Mouse (Mus musculus) thymus, adult 2 months (tissue): ENCODE measurements around the gene Tmtc1. TPM values are rescaled to one million over a fixed set of nuclear protein-coding genes. Genes with fewer than 3 reads are reported as not detected.

Experiments used
- DNase-seq: peaks from one replicate; pipeline ENCODE4 v3.0.0; 2021
- H3K27ac ChIP-seq: fragments of 200-500 bp; 2 replicates; pipeline ENCODE4 v1.5.1; 2012; ENCODE audit warnings: low read length, control low read depth; ENCODE audit not compliant: control insufficient read depth, insufficient read depth
- H3K27me3 ChIP-seq: fragments of 200-500 bp; 2 replicates; pipeline ENCODE4 v1.6.1; 2012; ENCODE audit warnings: mild to moderate bottlenecking, low read length, moderate library complexity, mixed read lengths; ENCODE audit not compliant: control insufficient read depth, insufficient read depth
- H3K36me3 ChIP-seq: fragments of 200-500 bp; 2 replicates; pipeline ENCODE4 v1.6.1; 2012; ENCODE audit warnings: mild to moderate bottlenecking, low read length, moderate library complexity; ENCODE audit not compliant: control insufficient read depth, insufficient read depth
- H3K4me1 ChIP-seq: fragments of 200-500 bp; replicated peaks from 2 replicates; pipeline ENCODE4 v1.6.1; 2012; ENCODE audit warnings: low read length; ENCODE audit not compliant: control insufficient read depth, insufficient read depth
- H3K4me3 ChIP-seq: fragments of 200-500 bp; 2 replicates; pipeline ENCODE4 v1.5.1; 2012; ENCODE audit warnings: mild to moderate bottlenecking, low read length, control low read depth, moderate library complexity; ENCODE audit not compliant: control insufficient read depth, insufficient read depth
- CTCF ChIP-seq: fragments of 200-500 bp; IDR thresholded peaks from 2 replicates; pipeline ENCODE4 v1.5.1; 2012; ENCODE audit warnings: mild to moderate bottlenecking, control low read depth, low read length, moderate library complexity, borderline replicate concordance; ENCODE audit not compliant: control insufficient read depth, poor library complexity, insufficient read depth; ENCODE audit errors: extremely low read depth
- POLR2A ChIP-seq: fragments of 200-500 bp; IDR thresholded peaks from 2 replicates; pipeline ENCODE4 v1.6.1; 2012; ENCODE audit warnings: mild to moderate bottlenecking, low read length, control low read depth, moderate library complexity; ENCODE audit not compliant: control insufficient read depth, poor library complexity, insufficient read depth; ENCODE audit errors: extremely low read depth
- WGBS: fragments of 180-500 bp; shearing (Covaris S2); methylation state at CpG from one replicate; pipeline ENCODE4 v1.1.7; 2018; 5-methylcytosine and 5-hydroxymethylcytosine counted together
- polyA plus RNA-seq: library from polyadenylated mRNA; depleted of rRNA; stranded (reverse); fragments of >200 nt; gene quantifications from 2 replicates; pipeline ENCODE4 v1.2.3, GENCODE M21; 2012

Gene Tmtc1
- polyA plus RNA-seq, 1 experiment = 6.4 TPM

GRCm38 (mm10) chr6:148331916-148332315 lies 112.3 kb downstream of the Tmtc1 start:
- no peak for DNase-seq
- Histone ChIP-seq H3K36me3 (no peaks in the 10 kb centered on the region), H3K4me3 (no peak overlapping the region), H3K27me3 (no peaks in the 10 kb centered on the region), H3K4me1 (no peaks in the 10 kb centered on the region), H3K27ac (no peak overlapping the region)
- WGBS = 63% methylated on average over 2 of the region's 2 CpGs
- no peak for TF ChIP-seq POLR2A
- no peak for TF ChIP-seq CTCF

- no peak for TF ChIP-seq POLR2A
- TF ChIP-seq CTCF = no peak
- Histone ChIP-seq H3K27me3 (no peaks in the 10 kb centered on the region), H3K27ac (no peak overlapping the region), H3K4me3 (no peak overlapping the region), H3K36me3 (no peaks in the 10 kb centered on the region), H3K4me1 (no peaks in the 10 kb centered on the region)
- DNase-seq = no peak
Observed at GRCm38 (mm10) chr6:148329976-148330375, 114.2 kb downstream of the Tmtc1 start.

- 95% methylated on average over 2 of the region's 2 CpGs for WGBS
Observed at GRCm38 (mm10) chr6:148328928-148329327, 115.3 kb downstream of the Tmtc1 start.

GRCm38 (mm10) chr6:148328130-148328529 lies 116.1 kb downstream of the Tmtc1 start:
- Histone ChIP-seq H3K27me3 (no peaks in the 10 kb centered on the region), H3K27ac (no peak overlapping the region), H3K36me3 (no peaks in the 10 kb centered on the region), H3K4me3 (no peak overlapping the region), H3K4me1 (no peaks in the 10 kb centered on the region)
- TF ChIP-seq CTCF = no peak
- TF ChIP-seq POLR2A = no peak
- no peak for DNase-seq
- WGBS = 93% methylated on average over 6 of the region's 6 CpGs

More at GRCm38 (mm10) chr6:148328928-148329327, 115.3 kb downstream of the Tmtc1 start:
- Histone ChIP-seq H3K27ac (no peak overlapping the region), H3K36me3 (no peaks in the 10 kb centered on the region), H3K4me3 (no peak overlapping the region), H3K4me1 (no peaks in the 10 kb centered on the region), H3K27me3 (no peaks in the 10 kb centered on the region)
- DNase-seq = no peak
- TF ChIP-seq POLR2A (no peak), CTCF (no peak)

GRCm38 (mm10) chr6:148318736-148319135 lies 125.5 kb downstream of the Tmtc1 start:
- TF ChIP-seq CTCF (no peak), POLR2A (no peak)
- Histone ChIP-seq H3K27me3 (no peaks in the 10 kb centered on the region), H3K4me1 (no peaks in the 10 kb centered on the region), H3K4me3 (no peak overlapping the region), H3K36me3 (no peaks in the 10 kb centered on the region), H3K27ac (no peak overlapping the region)
- DNase-seq = no peak

- TF ChIP-seq CTCF (no peak), POLR2A (no peak)
- H3K27ac ChIP-seq = no peak overlapping the region
- no peaks in the 10 kb centered on the region for H3K36me3 ChIP-seq
- no peak for DNase-seq
- no peaks in the 10 kb centered on the region for H3K27me3 ChIP-seq
- 94% methylated on average over 5 of the region's 5 CpGs for WGBS
- no peak overlapping the region for H3K4me3 ChIP-seq
- H3K4me1 ChIP-seq = no peaks in the 10 kb centered on the region
Observed at GRCm38 (mm10) chr6:148315571-148316080, 128.6 kb downstream of the Tmtc1 start.

GRCm38 (mm10) chr6:148315106-148315505 lies 129.1 kb downstream of the Tmtc1 start:
- Histone ChIP-seq H3K36me3 (no peaks in the 10 kb centered on the region), H3K27ac (no peak overlapping the region), H3K27me3 (no peaks in the 10 kb centered on the region), H3K4me1 (no peaks in the 10 kb centered on the region), H3K4me3 (no peak overlapping the region)
- TF ChIP-seq CTCF = no peak
- TF ChIP-seq POLR2A = no peak
- DNase-seq = no peak
